Mouse (Mus musculus): ENCODE results near the gene Ccer1. TPM values are rescaled to one million over a fixed set of nuclear protein-coding genes. Genes with fewer than 3 reads are reported as not detected.
"Not testable (repeated sequence)": the region's sequence is repeated elsewhere in the genome, so short reads cannot be mapped to it uniquely, and the experiment has no call there.

The Ccer1 gene
- total RNA-seq, 2 experiments from 2014 or later: not detected

DNA sequence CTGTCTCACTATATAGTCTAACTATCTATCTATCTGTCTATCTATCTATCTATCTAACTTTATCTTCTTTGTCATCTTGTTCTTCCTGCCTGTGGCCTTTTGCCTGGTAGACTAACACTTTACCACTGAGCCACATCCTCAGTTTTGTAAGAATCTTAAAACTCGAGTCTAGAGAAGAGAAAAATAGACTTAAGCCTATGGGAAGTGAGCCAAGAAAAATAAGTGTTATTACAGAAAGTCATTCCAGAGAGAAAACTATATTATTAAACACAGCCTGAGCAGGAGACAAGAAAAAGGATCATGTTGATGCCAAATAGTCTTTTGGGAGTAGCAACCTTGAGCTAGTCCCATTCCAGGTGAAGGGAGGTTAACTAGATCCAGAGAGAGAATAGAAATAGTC lies 33.1 kb downstream of the Ccer1 start:
- DNase-seq (ENCODE audit: extremely low spot score in 1 of 2, low spot score in 2 of 2): no peak

DNA sequence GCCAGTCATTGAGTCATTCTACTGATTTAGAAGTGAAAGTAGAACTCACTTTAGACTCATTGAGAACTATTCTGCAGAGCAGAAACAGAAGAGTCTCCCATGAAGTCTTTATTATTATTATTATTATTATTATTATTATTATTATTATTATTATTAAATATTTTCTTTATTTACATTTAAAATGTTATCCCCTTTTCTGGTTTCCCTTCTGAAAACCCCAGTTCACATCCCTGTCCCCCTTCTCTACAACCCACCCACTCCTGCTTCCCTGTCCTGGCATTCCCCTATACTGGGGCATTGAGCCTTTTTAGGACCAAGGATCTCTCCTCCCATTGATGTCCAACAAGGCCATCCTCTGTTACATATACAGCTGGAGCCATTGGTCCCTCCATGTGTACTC lies 33.8 kb downstream of the Ccer1 start, which contains the start of gene C030005K15Rik:
C030005K15Rik (minus strand) TSS at position 101 of the 400 bp plus-strand sequence.
- DNase-seq (ENCODE audit: extremely low spot score in 1 of 2, low spot score in 2 of 2); intact Hi-C loops (cut with DNase I): not testable (repeated sequence)

More for the DNA sequence above, 33.1 kb downstream of the Ccer1 start:
- intact Hi-C loops (cut with DNase I): no loop called here

Other genes with a start within 250 kb of the Ccer1 start
- 10 to 100 TPM; 24.6 to 33.5 TPM for gene Dcn, start 213.4 kb upstream of the Ccer1 start, total RNA-seq (2021)
- gene Lum, start 127.9 kb upstream of the Ccer1 start, total RNA-seq (2021): 1 to 10 TPM; 3.2 to 3.8 TPM
- gene Kera, start 86.2 kb upstream of the Ccer1 start, total RNA-seq (2021): not detected
- under 1 TPM; 0.19 to 0.32 TPM for gene Epyc, start 49.0 kb upstream of the Ccer1 start, total RNA-seq (2021)
- gene C030005K15Rik, start 33.7 kb downstream of the Ccer1 start, total RNA-seq (2021): under 1 TPM in 1 of 2 experiments, not detected in 1; 0.24 TPM

All from left cerebral cortex, postnatal 10 days (tissue).